Comparison of ENCODE assay signal across 12 mouse cellular contexts in genomic region chr5:36920072-36920471, GRCm38 (mm10). TPM values are rescaled to one million over a fixed set of nuclear protein-coding genes. Genes with fewer than 3 reads are reported as not detected.
DNase-seq lines count a peak whose midpoint lies in the region; ATAC-seq and TF ChIP-seq lines count a peak whose summit lies in the region.
"Had no signal": no experiment of that assay in that cellular context is flagged by ENCODE, and none has a peak within 500 bp of the region (broad histone marks: within the 10 kb centered on the region; RNA-seq: fewer than 3 reads in every experiment).

No protein-coding gene starts in this region.

- H3K9me3 ChIP-seq in heart, embryonic 10.5 days: no peaks in the 10 kb centered on the region
- no peaks in the 10 kb centered on the region for H3K9me3 ChIP-seq in lung, postnatal 0 days (ENCODE audit: low read length)
- no peaks in the 10 kb centered on the region for H3K9me3 ChIP-seq in neural tube, embryonic 13.5 days
- H3K9me3 ChIP-seq: heart, embryonic 13.5 days had no signal

- H3K27ac ChIP-seq in heart, embryonic 10.5 days: no peak overlapping the region
- H3K27ac ChIP-seq in lung, postnatal 0 days (ENCODE audit: low read length): no peak overlapping the region
- H3K27ac ChIP-seq in neural tube, embryonic 13.5 days (replicated peaks): peak overlapping the region; percentile 67
- H3K27ac ChIP-seq: heart, embryonic 13.5 days had no signal

- ATAC-seq in lung, postnatal 0 days: no peak
- ATAC-seq in neural tube, embryonic 13.5 days (ENCODE audit: low read depth): peak; percentile 17; the same call in 1 of the 2 replicates

- no peaks in the 10 kb centered on the region for H3K36me3 ChIP-seq in heart, embryonic 10.5 days
- H3K36me3 ChIP-seq in lung, postnatal 0 days (ENCODE audit: insufficient read depth, low read length): no peaks in the 10 kb centered on the region
- no peaks in the 10 kb centered on the region for H3K36me3 ChIP-seq in neural tube, embryonic 13.5 days
- H3K36me3 ChIP-seq: heart, embryonic 13.5 days had no signal

- no peak for TF ChIP-seq POLR2A in brain, embryonic 14.5 days (IDR thresholded peaks at IDR 0.05; ENCODE audit: borderline replicate concordance, extremely low read depth, insufficient read depth, insufficient read length, poor library complexity, severe bottlenecking)

- no peak overlapping the region for H3K9ac ChIP-seq in lung, postnatal 0 days (replicated peaks; ENCODE audit: low read depth)
- no peak overlapping the region for H3K9ac ChIP-seq in neural tube, embryonic 13.5 days
- H3K9ac ChIP-seq: heart, embryonic 13.5 days had no signal

- TF ChIP-seq EP300 in lung, postnatal 0 days (IDR thresholded peaks at IDR 0.05): no peak

- TF ChIP-seq CTCF in lung, postnatal 0 days (IDR thresholded peaks at IDR 0.05): peak; percentile 54
- TF ChIP-seq CTCF in brain, embryonic 14.5 days (IDR thresholded peaks at IDR 0.05; ENCODE audit: borderline replicate concordance, extremely low read depth, insufficient read depth, insufficient read length): peak; percentile 74

- H3K4me3 ChIP-seq in heart, embryonic 10.5 days: no peak overlapping the region
- no peak overlapping the region for H3K4me3 ChIP-seq in lung, postnatal 0 days (ENCODE audit: low read depth, low read length)
- no peak overlapping the region for H3K4me3 ChIP-seq in neural tube, embryonic 13.5 days
- H3K4me3 ChIP-seq: heart, embryonic 13.5 days had no signal

- peaks cover 33% of the 10 kb centered on the region for H3K4me1 ChIP-seq in heart, embryonic 10.5 days
- H3K4me1 ChIP-seq in lung, postnatal 0 days (ENCODE audit: insufficient read depth, low read depth, low read length): no peaks in the 10 kb centered on the region
- H3K4me1 ChIP-seq in neural tube, embryonic 13.5 days (replicated peaks): peaks cover 41% of the 10 kb centered on the region

- no peak overlapping the region for H3K4me2 ChIP-seq in lung, postnatal 0 days (replicated peaks; ENCODE audit: low read depth, low read length)
- no peak overlapping the region for H3K4me2 ChIP-seq in neural tube, embryonic 13.5 days
- H3K4me2 ChIP-seq: heart, embryonic 13.5 days had no signal

- 54% methylated on average over 1 of the region's 1 CpGs for WGBS in heart, embryonic 10.5 days
- 55% methylated on average over 1 of the region's 1 CpGs for WGBS in lung, postnatal 0 days
- WGBS in neural tube, embryonic 13.5 days: 32% methylated on average over 1 of the region's 1 CpGs

- peak; percentile 33 to 34 for DNase-seq in heart, postnatal 10 days
- no peak for DNase-seq in heart, embryonic 10.5 days (ENCODE audit: low spot score)
- DNase-seq in lung, postnatal 0 days (ENCODE audit: low spot score): no peak
- DNase-seq in lung, adult 18-20 months: no peak
- peak; percentile 62 for DNase-seq in brain, embryonic 14.5 days (ENCODE audit: low read depth)
- no peak for DNase-seq in thymus, postnatal 10 days (ENCODE audit: low spot score in 2 of 2)
- no peak for DNase-seq in cerebellum, adult 11-12 months
- DNase-seq: cerebellum, adult 9-10 months; layer of hippocampus, postnatal 36 days had no signal

- intact Hi-C loops in heart, postnatal 10 days (cut with DNase I): loop anchor here (1.0 kb wide), 1 partner anchor 84 kb away; no protein-coding TSS in a partner anchor

- H3K27me3 ChIP-seq in heart, embryonic 10.5 days (ENCODE audit: insufficient read depth, poor library complexity, severe bottlenecking): 0 out of 2 replicates have a peak, but pooled peaks cover 3% of the 10 kb centered on the region
- no peaks in the 10 kb centered on the region for H3K27me3 ChIP-seq in lung, postnatal 0 days (replicated peaks; ENCODE audit: insufficient read depth, low read length)
- H3K27me3 ChIP-seq in neural tube, embryonic 13.5 days: no peaks in the 10 kb centered on the region
- H3K27me3 ChIP-seq: heart, embryonic 13.5 days had no signal

RNA-seq across cellular contexts. Expression of gene Ppp2r2c, which starts 51.8 kb away (rescaled TPM):
- total RNA-seq in heart, postnatal 10 days (2021): under 1 TPM; 0.19 to 0.25 TPM
- polyA plus RNA-seq in heart, embryonic 10.5 days (2016; fragmentation: Nextera tagmentation; extraction: Ambion mirVana): 0.03 TPM in 1 of 2 replicates, not detected in the other
- polyA plus RNA-seq in lung, postnatal 0 days (2015; fragmentation: Nextera tagmentation; extraction: Ambion mirVana): 0.04 TPM in 1 of 2 replicates, not detected in the other
- polyA plus RNA-seq in brain, embryonic 14.5 days (2012; rRNA removed): 49.0 and 66.7 TPM in 2 replicates
- 43.1 and 44.8 TPM in 2 replicates for polyA plus RNA-seq in neural tube, embryonic 13.5 days (2015; fragmentation: Nextera tagmentation; extraction: Ambion mirVana)
- total RNA-seq: monocyte, adult 5-6 weeks had no signal

Comparison
In these comparisons a context has a peak if more than half of its experiments do, and no peak if none do; other contexts are left out.
1. DNase-seq: peak in heart, postnatal 10 days (2 of 2) and brain, embryonic 14.5 days (single experiment); none in heart, embryonic 10.5 days (single experiment), lung, postnatal 0 days (single experiment), lung, adult 18-20 months (0 of 2), thymus, postnatal 10 days (0 of 2) and cerebellum, adult 11-12 months (single experiment).
2. RNA of gene Ppp2r2c, which starts 51.8 kb away (polyA plus RNA-seq): 49.0 to 66.7 TPM in brain, embryonic 14.5 days and 43.1 to 44.8 TPM in neural tube, embryonic 13.5 days; 0.03 TPM in heart, embryonic 10.5 days and 0.04 TPM in lung, postnatal 0 days; every median in the first group is over 10 times any median in the second.